Mouse (Mus musculus) liver, adult 2 months (tissue): ENCODE results near the gene Ccsap.

Experiments used
- CTCF ChIP-seq: fragments of 200-500 bp; IDR thresholded peaks from 2 replicates; pipeline ENCODE4 v1.5.1; 2011; ENCODE audit warnings: low read depth, low read length, control low read depth
- POLR2A ChIP-seq: fragments of 200-500 bp; IDR thresholded peaks from 2 replicates; pipeline ENCODE4 v1.6.1; 2011; ENCODE audit warnings: low read length, control low read depth; ENCODE audit not compliant: insufficient read depth; ENCODE audit errors: extremely low read depth

GRCm38 (mm10) chr8:123801538-123801937 is 58.5 kb downstream of the Ccsap start:
- no peak for TF ChIP-seq CTCF
- no peak for TF ChIP-seq POLR2A
